In the genomic region with DNA sequence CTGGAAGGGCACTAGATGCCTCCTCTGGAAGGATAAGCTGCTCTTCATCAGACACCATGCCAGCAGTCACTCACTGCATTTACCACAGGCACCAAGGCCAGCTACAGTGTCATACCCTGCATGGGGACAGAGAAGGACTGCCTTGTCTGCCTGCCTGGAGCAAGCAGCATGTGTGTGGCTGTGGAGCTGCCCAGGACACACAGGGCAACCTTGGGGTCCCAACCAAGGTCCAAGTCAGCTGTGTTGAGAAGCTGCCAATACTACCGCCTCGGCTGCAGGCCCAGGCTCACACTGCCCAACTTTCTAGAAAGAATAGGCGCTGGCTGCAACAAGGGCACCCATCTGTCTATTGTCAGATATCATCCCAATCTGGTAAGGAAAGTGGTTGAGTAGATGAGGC, we compare ENCODE assay signal across 9 mouse cellular contexts.
A peak's percentile ranks its signal among the peaks of the same experiment; 100 is the strongest.
DNase-seq lines count a peak whose midpoint lies in the region; ATAC-seq and TF ChIP-seq lines count a peak whose summit lies in the region.
"Had no signal": no experiment of that assay in that cellular context is flagged by ENCODE, and none has a peak within 500 bp of the region (broad histone marks: within the 10 kb centered on the region; RNA-seq: fewer than 3 reads in every experiment).

No protein-coding gene starts in this region.

- no peaks in the 10 kb centered on the region for H3K9me3 ChIP-seq in heart, embryonic 11.5 days (replicated peaks; ENCODE audit: control insufficient read depth, low read length)
- no peaks in the 10 kb centered on the region for H3K9me3 ChIP-seq in megakaryocyte, embryonic 14.5 days
- H3K9me3 ChIP-seq in heart, embryonic 13.5 days, result no peaks in the 10 kb centered on the region
- H3K9me3 ChIP-seq in limb, embryonic 11.5 days (ENCODE audit: control insufficient read depth, low read length), result no peaks in the 10 kb centered on the region
- H3K9me3 ChIP-seq: limb, embryonic 15.5 days had no signal

- H3K36me3 ChIP-seq in heart, adult 2 months (ENCODE audit: control insufficient read depth, insufficient read depth, low read length), result no peaks in the 10 kb centered on the region
- peaks cover 9% of the 10 kb centered on the region for H3K36me3 ChIP-seq in heart, embryonic 11.5 days (ENCODE audit: control insufficient read depth, insufficient read depth, low read length)
- H3K36me3 ChIP-seq in megakaryocyte, embryonic 14.5 days (replicated peaks; ENCODE audit: low read length), result peaks cover 95% of the 10 kb centered on the region
- H3K36me3 ChIP-seq in heart, embryonic 13.5 days, result peaks cover 50% of the 10 kb centered on the region
- H3K36me3 ChIP-seq in limb, embryonic 11.5 days (ENCODE audit: control insufficient read depth, insufficient read depth, low read length), result peaks cover 7% of the 10 kb centered on the region

- H3K4me3 ChIP-seq in heart, adult 2 months, result no peak overlapping the region
- no peak overlapping the region for H3K4me3 ChIP-seq in heart, embryonic 11.5 days (ENCODE audit: low read depth, low read length)
- peak overlapping the region; percentile 4 for H3K4me3 ChIP-seq in megakaryocyte, embryonic 14.5 days (replicated peaks)
- no peak overlapping the region for H3K4me3 ChIP-seq in heart, embryonic 13.5 days
- H3K4me3 ChIP-seq in limb, embryonic 11.5 days (ENCODE audit: low read depth, low read length), result no peak overlapping the region
- H3K4me3 ChIP-seq: limb, embryonic 15.5 days had no signal

- H3K79me2 ChIP-seq in heart, adult 2 months (replicated peaks; ENCODE audit: control insufficient read depth, insufficient read depth, low read length), result no peaks in the 10 kb centered on the region

- ATAC-seq in heart, embryonic 11.5 days (replicated peaks; ENCODE audit: insufficient number of reproducible peaks, low FRiP score, low TSS enrichment), result no peak
- ATAC-seq in megakaryocyte, adult 5-6 weeks (ENCODE audit: poor library complexity, severe bottlenecking), result no peak
- ATAC-seq in heart, embryonic 13.5 days (ENCODE audit: extremely low read depth, insufficient number of reproducible peaks, low FRiP score, low TSS enrichment), result no peak
- no peak for ATAC-seq in limb, embryonic 11.5 days (ENCODE audit: insufficient number of reproducible peaks, low FRiP score, low TSS enrichment, low read depth)

- TF ChIP-seq EP300 in heart, adult 2 months (IDR thresholded peaks at IDR 0.05; ENCODE audit: insufficient read depth, low read depth, low read length), result peak; percentile 28; the same call in 1 of the 2 replicates

- peaks cover 10% of the 10 kb centered on the region for H3K4me1 ChIP-seq in heart, adult 2 months (ENCODE audit: control insufficient read depth, insufficient read depth, low read length)
- H3K4me1 ChIP-seq in heart, embryonic 11.5 days (ENCODE audit: control insufficient read depth, insufficient read depth, low read length), result peaks cover 57% of the 10 kb centered on the region
- peaks cover 85% of the 10 kb centered on the region for H3K4me1 ChIP-seq in megakaryocyte, embryonic 14.5 days
- H3K4me1 ChIP-seq in heart, embryonic 13.5 days, result peaks cover 67% of the 10 kb centered on the region
- H3K4me1 ChIP-seq in limb, embryonic 11.5 days (ENCODE audit: control insufficient read depth, insufficient read depth, low read length), result peaks cover 13% of the 10 kb centered on the region

- peak in 1 of 2 experiments; percentile 70 for DNase-seq in heart, adult 2 months
- DNase-seq in limb, embryonic 11.5 days (ENCODE audit: low spot score), result no peak
- no peak for DNase-seq in cerebellum, adult 9-10 months

- no peak for TF ChIP-seq CTCF in heart, adult 2 months (IDR thresholded peaks at IDR 0.05)

- no peak overlapping the region; the same call in 1 of the 2 replicates for H3K27ac ChIP-seq in heart, adult 2 months
- no peak overlapping the region for H3K27ac ChIP-seq in heart, embryonic 11.5 days (ENCODE audit: low read depth, low read length)
- H3K27ac ChIP-seq in heart, embryonic 13.5 days (replicated peaks), result peak overlapping the region; percentile 45
- no peak overlapping the region for H3K27ac ChIP-seq in limb, embryonic 11.5 days (replicated peaks; ENCODE audit: low read depth, low read length)
- H3K27ac ChIP-seq: limb, embryonic 15.5 days; macrophage had no signal

- no peaks in the 10 kb centered on the region for H3K27me3 ChIP-seq in heart, adult 2 months (ENCODE audit: control insufficient read depth, insufficient read depth, low read length)
- H3K27me3 ChIP-seq in heart, embryonic 11.5 days (ENCODE audit: control insufficient read depth, insufficient read depth, low read length), result no peaks in the 10 kb centered on the region
- no peaks in the 10 kb centered on the region for H3K27me3 ChIP-seq in megakaryocyte, embryonic 14.5 days (replicated peaks)
- no peaks in the 10 kb centered on the region for H3K27me3 ChIP-seq in heart, embryonic 13.5 days (replicated peaks)
- H3K27me3 ChIP-seq in limb, embryonic 11.5 days (ENCODE audit: control insufficient read depth, insufficient read depth, low read length), result no peaks in the 10 kb centered on the region
- H3K27me3 ChIP-seq: limb, embryonic 15.5 days had no signal

- WGBS in heart, adult 2 months, result 30% methylated on average over 3 of the region's 3 CpGs
- 84% methylated on average over 3 of the region's 3 CpGs for WGBS in heart, embryonic 11.5 days (ENCODE audit: insufficient replicate concordance)
- 77% methylated on average over 3 of the region's 3 CpGs for WGBS in heart, embryonic 13.5 days
- WGBS in limb, embryonic 11.5 days, result 91% methylated on average over 3 of the region's 3 CpGs

- H3K9ac ChIP-seq in heart, adult 2 months (ENCODE audit: low read depth, low read length), result no peak overlapping the region
- H3K9ac ChIP-seq in heart, embryonic 11.5 days (ENCODE audit: low read depth, low read length), result no peak overlapping the region
- H3K9ac ChIP-seq in heart, embryonic 13.5 days, result peak overlapping the region; percentile 37; the same call in 1 of the 2 replicates
- H3K9ac ChIP-seq in limb, embryonic 11.5 days (ENCODE audit: low read length), result peak overlapping the region; percentile 12; the same call in 1 of the 2 replicates
- H3K9ac ChIP-seq: limb, embryonic 15.5 days had no signal

- intact Hi-C loops in heart, adult 2 months (cut with DNase I), result no loop called here

- no peak overlapping the region for H3K4me2 ChIP-seq in heart, embryonic 11.5 days
- H3K4me2 ChIP-seq in heart, embryonic 13.5 days, result no peak overlapping the region
- no peak overlapping the region for H3K4me2 ChIP-seq in limb, embryonic 11.5 days (ENCODE audit: low read depth, severe bottlenecking)
- H3K4me2 ChIP-seq: limb, embryonic 15.5 days had no signal

- TF ChIP-seq POLR2A in heart, adult 2 months (IDR thresholded peaks at IDR 0.05; ENCODE audit: insufficient read depth, low read depth, low read length), result no peak

Comparison
In these comparisons a context has a peak if more than half of its experiments do, and no peak if none do; other contexts are left out.
1. H3K9ac ChIP-seq: peak in heart, embryonic 13.5 days (single experiment) and limb, embryonic 11.5 days (single experiment); none in heart, adult 2 months (single experiment) and heart, embryonic 11.5 days (single experiment).